Mouse (Mus musculus) G1E (cell line): ENCODE data around the gene Ehmt2. TPM values are rescaled to one million over a fixed set of nuclear protein-coding genes. Genes with fewer than 3 reads are reported as not detected.

Experiments
- ATAC-seq: 2 replicates; pipeline ENCODE4 v1.8.0; 2016; ENCODE audit warnings: mild to moderate bottlenecking; ENCODE audit not compliant: insufficient number of reproducible peaks, poor library complexity, low FRiP score, severe bottlenecking; ENCODE audit errors: extremely low read depth
- DNase-seq: peaks from one replicate; pipeline ENCODE4 v3.0.0; 2012; ENCODE audit warnings: low spot score
- H3K27me3 ChIP-seq: 2 replicates; pipeline ENCODE4 v1.6.1; 2012; ENCODE audit warnings: mild to moderate bottlenecking, low read length, inconsistent platforms; ENCODE audit not compliant: insufficient read depth
- H3K36me3 ChIP-seq: replicated peaks from 2 replicates; pipeline ENCODE3; 2012; ENCODE audit warnings: mild to moderate bottlenecking, inconsistent platforms
- H3K4me1 ChIP-seq: 2 replicates; pipeline ENCODE4 v1.6.1; 2012; ENCODE audit warnings: low read depth, low read length, inconsistent platforms, mixed read lengths; ENCODE audit not compliant: insufficient read depth
- H3K4me3 ChIP-seq: 2 replicates; pipeline ENCODE4 v1.5.1; 2012; ENCODE audit warnings: low read depth, mild to moderate bottlenecking, inconsistent platforms, low read length, moderate library complexity, mixed read lengths
- H3K9me3 ChIP-seq: replicated peaks from 2 replicates; pipeline ENCODE4 v1.6.1; 2012; ENCODE audit warnings: inconsistent platforms
- CTCF ChIP-seq: IDR thresholded peaks from 2 replicates; pipeline ENCODE4 v1.5.1; 2012; ENCODE audit warnings: low read depth, low read length, inconsistent platforms, mixed read lengths
- GATA1 ChIP-seq: IDR thresholded peaks from 2 replicates; pipeline ENCODE4 v1.6.1; 2012; ENCODE audit warnings: borderline replicate concordance, low read length, inconsistent platforms, mixed read lengths
- GATA2 ChIP-seq: IDR thresholded peaks from 2 replicates; pipeline ENCODE4 v1.6.1; 2012; ENCODE audit warnings: low read depth, low read length, inconsistent platforms, borderline replicate concordance
- POLR2AphosphoS5 ChIP-seq: IDR thresholded peaks from 2 replicates; pipeline ENCODE4 v1.6.1; 2012; ENCODE audit warnings: low read depth, low read length, inconsistent platforms; ENCODE audit not compliant: insufficient replicate concordance
- TAL1 ChIP-seq: conservative IDR thresholded peaks from 2 replicates; pipeline ENCODE4 v1.6.1; 2012; ENCODE audit warnings: low read depth, low read length, inconsistent platforms, mixed read lengths
- polyA plus RNA-seq: library from polyadenylated mRNA; stranded (reverse); fragments of >175 nt; gene quantifications from 2 replicates; pipeline ENCODE4 v1.2.3, GENCODE M21; 2012
- total RNA-seq, 2 experiments: library from RNA; stranded (forward) in 1 of 2; stranded (reverse) in 1 of 2; fragments of 200-1000 nt in 1 of 2; fragments of >200 nt in 1 of 2; fragmentation: Nextera tagmentation in 1 of 2; gene quantifications; 2 replicates each; pipeline ENCODE4 v1.2.3; 2014 to 2017

The Ehmt2 gene
- total and polyA plus RNA-seq, 3 experiments: 94.4 to 346 (median 123) TPM

DNA sequence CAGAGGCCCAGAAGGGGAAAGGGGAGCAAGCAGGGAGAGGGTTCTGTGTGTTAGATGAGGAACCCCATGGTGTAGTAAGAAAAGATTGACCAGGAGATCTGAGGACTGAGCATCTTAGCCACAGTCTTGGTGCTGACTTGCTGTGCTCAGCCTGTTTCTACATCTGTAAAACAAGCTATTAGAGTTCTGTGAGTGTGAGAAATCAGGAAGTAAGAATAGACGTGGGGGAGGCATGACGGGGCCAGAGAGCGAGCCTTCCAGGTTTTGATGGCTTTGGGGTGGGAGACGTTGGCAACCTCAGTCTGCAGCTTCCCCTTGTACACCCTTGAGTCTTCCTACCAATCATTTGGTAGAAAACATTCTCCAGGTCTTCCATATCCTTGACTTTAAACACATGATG, 39.6 kb upstream of the Ehmt2 start:
- DNase-seq: no peak

DNA sequence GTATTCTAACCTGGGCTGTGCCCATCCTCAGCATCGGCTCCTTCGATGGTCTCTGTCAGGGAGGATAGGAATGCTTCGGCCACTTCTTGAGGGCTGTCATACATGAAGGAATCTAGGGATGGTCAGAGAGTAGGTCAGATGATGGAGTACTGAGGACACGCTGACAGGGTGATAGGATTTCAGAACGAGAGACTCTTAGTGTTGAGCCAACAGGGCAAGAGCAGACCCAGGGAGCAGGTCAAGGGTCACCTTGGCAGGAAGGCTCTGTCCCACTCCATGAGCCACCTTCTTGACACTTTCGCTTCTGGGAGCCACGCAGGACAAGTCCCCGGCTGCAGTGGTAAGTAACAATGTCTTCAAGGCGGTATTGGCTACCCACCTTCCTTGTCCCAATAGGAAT, 37.8 kb upstream of the Ehmt2 start:
- Histone ChIP-seq H3K9me3 (no peaks in the 10 kb centered on the region), H3K4me1 (peaks cover 20% of the 10 kb centered on the region), H3K36me3 (peaks cover 28% of the 10 kb centered on the region), H3K27me3 (peaks cover 45% of the 10 kb centered on the region), H3K4me3 (no peak overlapping the region)
- no peak for ATAC-seq
- no peak for DNase-seq
- TF ChIP-seq TAL1 (no peak), GATA1 (no peak), POLR2AphosphoS5 (no peak), GATA2 (no peak), CTCF (no peak)

More for the DNA sequence above, 39.6 kb upstream of the Ehmt2 start:
- no peaks in the 10 kb centered on the region for H3K9me3 ChIP-seq
- TF ChIP-seq TAL1 (no peak), CTCF (no peak), GATA2 (no peak), GATA1 (no peak), POLR2AphosphoS5 (no peak)
- H3K36me3 ChIP-seq: peaks cover 47% of the 10 kb centered on the region
- no peak for ATAC-seq
- peaks cover 20% of the 10 kb centered on the region for H3K4me1 ChIP-seq
- H3K27me3 ChIP-seq: peaks cover 31% of the 10 kb centered on the region
- no peak overlapping the region for H3K4me3 ChIP-seq

DNA sequence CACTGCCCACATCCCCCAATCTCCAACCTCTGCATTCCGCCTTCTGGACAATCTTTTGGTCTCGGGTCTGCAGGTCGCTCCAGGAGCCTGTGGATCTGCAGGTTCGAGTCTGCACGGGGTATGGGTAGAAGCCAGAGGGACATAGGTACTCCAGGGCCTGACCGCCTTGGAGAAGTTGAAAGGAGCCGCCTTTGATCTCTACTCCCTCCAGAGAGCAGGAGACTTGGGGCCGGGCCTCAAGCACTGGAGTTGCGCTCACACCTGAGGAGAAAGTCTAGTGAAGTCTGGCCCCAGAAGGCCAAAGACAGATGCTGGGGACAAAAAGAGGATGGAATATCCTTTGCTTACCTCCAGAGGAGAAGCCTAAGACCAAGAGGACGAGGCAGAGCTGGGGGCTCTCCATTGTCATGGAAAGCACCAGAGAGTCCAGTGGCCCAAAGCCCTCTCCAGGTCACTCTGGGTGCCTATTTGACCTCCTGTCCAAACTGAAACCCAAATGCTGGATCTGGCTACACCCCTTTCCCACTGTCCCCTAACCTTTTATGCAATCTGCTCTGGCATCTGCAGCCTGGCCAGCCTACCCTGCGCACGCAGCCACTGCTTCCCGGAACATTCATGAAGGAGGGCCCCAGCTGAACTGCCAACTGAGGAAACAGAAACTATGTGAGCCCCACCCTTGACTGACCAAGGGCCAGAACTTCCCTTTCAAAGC, 36.4 kb upstream of the Ehmt2 start:
- TF ChIP-seq GATA2: no peak
- TF ChIP-seq GATA1: no peak
- no peak for TF ChIP-seq POLR2AphosphoS5
- TF ChIP-seq TAL1: no peak
- no peak for TF ChIP-seq CTCF
- ATAC-seq (no peak), DNase-seq (no peak)
- H3K9me3 ChIP-seq: no peaks in the 10 kb centered on the region
- H3K27me3 ChIP-seq: peaks cover 52% of the 10 kb centered on the region
- H3K36me3 ChIP-seq: peaks cover 15% of the 10 kb centered on the region
- H3K4me1 ChIP-seq: peaks cover 20% of the 10 kb centered on the region
- H3K4me3 ChIP-seq: no peak overlapping the region

DNA sequence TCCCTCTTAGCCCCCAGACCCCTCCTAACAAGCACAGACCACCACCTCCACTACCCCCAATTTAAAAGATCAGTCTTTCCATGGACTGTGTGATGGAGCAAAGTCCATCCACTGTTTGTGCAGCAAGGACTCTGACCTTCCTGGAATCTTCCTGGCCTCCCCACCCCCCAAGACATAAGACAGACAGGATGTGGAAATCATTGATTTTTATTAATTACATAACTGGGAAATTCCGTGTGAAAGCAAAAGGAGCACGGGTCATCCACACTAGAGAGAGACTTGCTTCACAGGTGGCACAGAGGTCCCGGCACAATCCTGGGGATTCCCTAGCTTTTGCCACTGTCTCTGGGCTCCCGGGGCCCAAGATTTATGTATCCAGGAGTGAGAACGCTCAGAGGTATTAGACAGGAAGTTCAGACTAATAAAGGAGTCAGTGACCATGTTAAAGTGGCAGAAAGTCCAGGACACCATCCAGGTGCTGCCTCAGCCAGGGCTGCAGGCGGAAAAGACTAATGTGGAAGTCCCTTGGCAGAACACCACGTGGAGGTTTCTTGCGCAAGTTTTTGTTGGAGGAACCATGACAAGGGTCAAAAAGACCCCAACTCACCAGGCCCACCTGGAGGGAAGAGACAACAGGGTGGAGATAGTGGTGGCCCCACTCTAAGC, 35.7 kb upstream of the Ehmt2 start, which contains the start of gene Cfb:
Cfb (minus strand) TSS at position 103 of the 666 bp plus-strand sequence.
- ATAC-seq: no peak
- no peak within 1 kb of the TSS for H3K4me3 ChIP-seq
- no peaks in the 10 kb centered on the region for H3K9me3 ChIP-seq
- peaks cover 52% of the 10 kb centered on the region for H3K27me3 ChIP-seq
- DNase-seq: no peak
- H3K4me1 ChIP-seq: peaks cover 20% of the 10 kb centered on the region
- H3K36me3 ChIP-seq: peaks cover 8% of the 10 kb centered on the region
- TF ChIP-seq POLR2AphosphoS5: no peak
- no peak for TF ChIP-seq CTCF
- no peak for TF ChIP-seq GATA1
- TF ChIP-seq GATA2: no peak
- TF ChIP-seq TAL1: no peak

DNA sequence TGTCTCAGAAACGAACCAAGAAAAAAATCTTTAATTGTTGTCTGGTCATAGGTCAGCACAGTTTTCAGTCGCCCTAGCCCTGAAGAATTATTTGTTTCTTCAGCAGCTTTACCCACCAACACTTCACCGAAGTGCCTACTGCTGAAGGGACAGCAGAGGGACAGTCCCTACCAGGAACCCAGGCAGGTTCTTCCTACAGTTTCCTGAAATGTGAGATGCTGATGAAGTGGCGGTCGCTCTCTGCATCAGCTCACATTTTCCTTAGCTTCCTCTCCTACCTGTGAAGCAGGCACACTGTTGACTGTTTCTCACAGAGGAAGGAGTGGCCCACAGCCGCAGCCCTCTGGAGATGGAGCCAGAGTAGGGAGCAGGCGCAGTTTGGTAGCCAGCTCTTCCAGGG, 32.3 kb upstream of the Ehmt2 start:
- ATAC-seq: no peak

DNA sequence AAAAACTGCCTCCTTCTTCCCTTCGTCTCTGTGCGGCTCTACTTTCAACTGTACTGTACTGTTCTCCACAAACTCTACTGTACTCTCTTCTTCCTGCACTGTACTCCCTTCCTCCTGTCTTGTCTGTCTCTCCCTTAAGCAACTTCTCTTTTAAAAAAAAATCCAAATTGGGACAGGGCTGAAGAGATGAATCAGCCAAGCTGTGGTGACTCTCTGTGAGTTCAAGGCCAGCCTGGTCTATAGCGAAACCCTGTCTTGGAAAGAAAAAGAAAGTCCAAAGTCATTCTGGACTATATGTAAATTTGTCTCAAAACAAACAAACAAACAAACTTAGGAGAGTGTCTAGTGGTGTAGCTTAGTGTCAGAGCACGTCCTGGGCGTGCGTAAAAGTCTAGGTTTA, 23.9 kb upstream of the Ehmt2 start:
- Histone ChIP-seq H3K4me1 (no peaks in the 10 kb centered on the region), H3K27me3 (peaks cover 23% of the 10 kb centered on the region), H3K36me3 (no peaks in the 10 kb centered on the region), H3K4me3 (no peak overlapping the region), H3K9me3 (no peaks in the 10 kb centered on the region)
- no peak for ATAC-seq
- TF ChIP-seq POLR2AphosphoS5 (no peak), TAL1 (no peak), GATA2 (no peak), GATA1 (no peak), CTCF (no peak)
- DNase-seq: no peak

More for the DNA sequence above, 32.3 kb upstream of the Ehmt2 start:
- Histone ChIP-seq H3K4me3 (no peak overlapping the region), H3K27me3 (peaks cover 45% of the 10 kb centered on the region), H3K9me3 (no peaks in the 10 kb centered on the region), H3K4me1 (peaks cover 4% of the 10 kb centered on the region; the same call in 1 of the 2 replicates), H3K36me3 (no peaks in the 10 kb centered on the region)
- TF ChIP-seq GATA2 (no peak), POLR2AphosphoS5 (no peak), TAL1 (no peak), GATA1 (no peak), CTCF (no peak)
- no peak for DNase-seq
